Comparison of ENCODE assay signal across 18 mouse cellular contexts in genomic region chr3:16939127-16939526, GRCm38 (mm10).
DNase-seq lines count a peak whose midpoint lies in the region; ATAC-seq lines count a peak whose summit lies in the region.
"Had no signal": no experiment of that assay in that cellular context is flagged by ENCODE, and none has a peak within 500 bp of the region (broad histone marks: within the 10 kb centered on the region; RNA-seq: fewer than 3 reads in every experiment).

No protein-coding gene starts in this region.

- peak; percentile 9 for DNase-seq in hindbrain, embryonic 11.5 days (ENCODE audit: low spot score)
- DNase-seq in midbrain, embryonic 11.5 days (ENCODE audit: low spot score, missing footprints) = no peak
- DNase-seq in frontal cortex, postnatal 14 days (ENCODE audit: low spot score in 2 of 2) = no peak
- DNase-seq in spleen, postnatal 14 days (ENCODE audit: low spot score in 2 of 2) = no peak
- DNase-seq in adrenal gland, postnatal 4 days (ENCODE audit: low spot score in 2 of 2) = no peak
- DNase-seq: adrenal gland, postnatal 36 days; cerebellum, adult 8-10 months; gastrocnemius, adult 2 months; heart, adult 11 months; kidney, adult 11 months; kidney, postnatal 10 days; layer of hippocampus, adult 9-11 months had no signal

- no peaks in the 10 kb centered on the region for H3K36me3 ChIP-seq in forebrain, embryonic 15.5 days
- H3K36me3 ChIP-seq in hindbrain, embryonic 11.5 days (ENCODE audit: control insufficient read depth, insufficient read depth, low read length) = no peaks in the 10 kb centered on the region
- no peaks in the 10 kb centered on the region for H3K36me3 ChIP-seq in midbrain, embryonic 11.5 days (ENCODE audit: control insufficient read depth, insufficient read depth, low read length)
- no peaks in the 10 kb centered on the region for H3K36me3 ChIP-seq in neural tube, embryonic 14.5 days (ENCODE audit: control insufficient read depth, insufficient read depth, low read length)
- H3K36me3 ChIP-seq: embryonic facial prominence, embryonic 12.5 days; heart, embryonic 13.5 days; liver, embryonic 15.5 days had no signal

- H3K27ac ChIP-seq in forebrain, embryonic 15.5 days (replicated peaks) = peak overlapping the region; percentile 93
- H3K27ac ChIP-seq in hindbrain, embryonic 11.5 days (ENCODE audit: low read depth, low read length) = peak overlapping the region; percentile 80
- H3K27ac ChIP-seq in midbrain, embryonic 11.5 days (ENCODE audit: low read depth, low read length) = peak overlapping the region; percentile 52
- peak overlapping the region; percentile 95 for H3K27ac ChIP-seq in neural tube, embryonic 14.5 days (ENCODE audit: low read depth, low read length)
- H3K27ac ChIP-seq: embryonic facial prominence, embryonic 12.5 days; gastrocnemius, adult 2 months; heart, embryonic 13.5 days; liver, embryonic 15.5 days had no signal

- H3K4me1 ChIP-seq in forebrain, embryonic 15.5 days = peaks cover 33% of the 10 kb centered on the region
- H3K4me1 ChIP-seq in hindbrain, embryonic 11.5 days (replicated peaks; ENCODE audit: control insufficient read depth, insufficient read depth, low read length) = no peaks in the 10 kb centered on the region
- H3K4me1 ChIP-seq in midbrain, embryonic 11.5 days (ENCODE audit: control insufficient read depth, insufficient read depth, low read length) = peaks cover 12% of the 10 kb centered on the region
- peaks cover 11% of the 10 kb centered on the region; the same call in 1 of the 2 replicates for H3K4me1 ChIP-seq in neural tube, embryonic 14.5 days (ENCODE audit: control insufficient read depth, insufficient read depth, low read length)
- H3K4me1 ChIP-seq: embryonic facial prominence, embryonic 12.5 days; heart, embryonic 13.5 days; liver, embryonic 15.5 days had no signal

- H3K9ac ChIP-seq in forebrain, embryonic 15.5 days (replicated peaks) = peak overlapping the region; percentile 37; the same call in 1 of the 2 replicates
- no peak overlapping the region for H3K9ac ChIP-seq in hindbrain, embryonic 11.5 days (ENCODE audit: low read depth, low read length)
- H3K9ac ChIP-seq in midbrain, embryonic 11.5 days (ENCODE audit: low read length) = no peak overlapping the region
- peak overlapping the region; percentile 45; the same call in 1 of the 2 replicates for H3K9ac ChIP-seq in neural tube, embryonic 14.5 days (replicated peaks; ENCODE audit: low read depth, low read length)
- H3K9ac ChIP-seq: embryonic facial prominence, embryonic 12.5 days; heart, embryonic 13.5 days; liver, embryonic 15.5 days had no signal

- 52% methylated on average over 5 of the region's 5 CpGs for WGBS in forebrain, embryonic 15.5 days
- WGBS in hindbrain, embryonic 11.5 days = 85% methylated on average over 5 of the region's 5 CpGs
- 83% methylated on average over 5 of the region's 5 CpGs for WGBS in midbrain, embryonic 11.5 days
- WGBS in neural tube, embryonic 14.5 days = 51% methylated on average over 5 of the region's 5 CpGs

- H3K9me3 ChIP-seq in forebrain, embryonic 15.5 days = no peaks in the 10 kb centered on the region
- H3K9me3 ChIP-seq in hindbrain, embryonic 11.5 days (ENCODE audit: control insufficient read depth, low read length) = no peaks in the 10 kb centered on the region
- no peaks in the 10 kb centered on the region for H3K9me3 ChIP-seq in midbrain, embryonic 11.5 days (ENCODE audit: control insufficient read depth, low read length)
- no peaks in the 10 kb centered on the region for H3K9me3 ChIP-seq in neural tube, embryonic 14.5 days (ENCODE audit: control insufficient read depth, low read length)
- H3K9me3 ChIP-seq: embryonic facial prominence, embryonic 12.5 days; heart, embryonic 13.5 days; liver, embryonic 15.5 days had no signal

- no peaks in the 10 kb centered on the region for H3K27me3 ChIP-seq in forebrain, embryonic 15.5 days
- H3K27me3 ChIP-seq in hindbrain, embryonic 11.5 days (ENCODE audit: control insufficient read depth, insufficient read depth, low read length) = no peaks in the 10 kb centered on the region
- no peaks in the 10 kb centered on the region for H3K27me3 ChIP-seq in midbrain, embryonic 11.5 days (ENCODE audit: control insufficient read depth, insufficient read depth, low read length)
- H3K27me3 ChIP-seq in neural tube, embryonic 14.5 days (ENCODE audit: control insufficient read depth, insufficient read depth, low read length) = no peaks in the 10 kb centered on the region
- H3K27me3 ChIP-seq: embryonic facial prominence, embryonic 12.5 days; heart, embryonic 13.5 days; liver, embryonic 15.5 days had no signal

- H3K4me3 ChIP-seq in forebrain, embryonic 15.5 days = no peak overlapping the region
- H3K4me3 ChIP-seq in hindbrain, embryonic 11.5 days (ENCODE audit: low read depth, low read length) = no peak overlapping the region
- H3K4me3 ChIP-seq in midbrain, embryonic 11.5 days (ENCODE audit: low read depth, low read length) = no peak overlapping the region
- no peak overlapping the region for H3K4me3 ChIP-seq in neural tube, embryonic 14.5 days (ENCODE audit: low read depth, low read length)
- H3K4me3 ChIP-seq: embryonic facial prominence, embryonic 12.5 days; gastrocnemius, adult 2 months; heart, embryonic 13.5 days; liver, embryonic 15.5 days had no signal

- H3K4me2 ChIP-seq in forebrain, embryonic 15.5 days (replicated peaks) = peak overlapping the region; percentile 41
- H3K4me2 ChIP-seq in hindbrain, embryonic 11.5 days (replicated peaks; ENCODE audit: low read depth, low read length) = no peak overlapping the region
- H3K4me2 ChIP-seq in midbrain, embryonic 11.5 days = no peak overlapping the region
- H3K4me2 ChIP-seq in neural tube, embryonic 14.5 days (ENCODE audit: low read depth, low read length) = peak overlapping the region; percentile 40
- H3K4me2 ChIP-seq: embryonic facial prominence, embryonic 12.5 days; heart, embryonic 13.5 days; liver, embryonic 15.5 days had no signal

- ATAC-seq in forebrain, embryonic 15.5 days (replicated peaks) = peak; percentile 41
- ATAC-seq in hindbrain, embryonic 11.5 days (ENCODE audit: low FRiP score) = peak; percentile 16; the same call in 1 of the 2 replicates
- peak; percentile 15 for ATAC-seq in midbrain, embryonic 11.5 days (ENCODE audit: low FRiP score)
- ATAC-seq in neural tube, embryonic 14.5 days (ENCODE audit: low read depth) = peak; percentile 28; the same call in 1 of the 2 replicates
- ATAC-seq: lung, postnatal 0 days had no signal

Comparison
In these comparisons a context has a peak if more than half of its experiments do, and no peak if none do; other contexts are left out.
1. H3K4me2 ChIP-seq: peak in forebrain, embryonic 15.5 days (single experiment) and neural tube, embryonic 14.5 days (single experiment); none in hindbrain, embryonic 11.5 days (single experiment) and midbrain, embryonic 11.5 days (single experiment).
2. H3K9ac ChIP-seq: peak in forebrain, embryonic 15.5 days (single experiment) and neural tube, embryonic 14.5 days (single experiment); none in hindbrain, embryonic 11.5 days (single experiment) and midbrain, embryonic 11.5 days (single experiment).
3. Peak in every context shown above with its lines, with median percentiles within 50 percentile points of each other: ATAC-seq and H3K27ac ChIP-seq.